Comparison of ENCODE assay signal across 16 mouse cellular contexts in the genomic region with DNA sequence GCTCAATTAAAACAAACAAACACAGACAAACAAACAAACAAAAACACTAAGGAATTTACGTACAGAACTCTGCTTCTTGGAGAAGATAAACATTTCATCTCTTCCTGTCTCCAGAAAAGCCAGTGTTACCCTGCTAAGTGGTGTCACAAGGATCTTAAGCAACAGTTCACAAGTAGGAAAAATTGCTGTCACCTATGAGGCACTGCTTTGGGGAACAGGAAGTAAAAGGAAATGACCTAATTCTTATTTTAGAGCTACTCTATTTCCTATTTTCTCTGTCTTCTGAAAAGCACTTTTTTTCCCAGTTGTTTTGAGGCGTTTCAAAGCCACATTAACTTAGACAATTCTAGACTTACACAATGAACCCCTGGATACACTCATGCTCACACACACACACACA. TPM values are rescaled to one million over a fixed set of nuclear protein-coding genes. Genes with fewer than 3 reads are reported as not detected.
A peak's percentile ranks its signal among the peaks of the same experiment; 100 is the strongest.
DNase-seq lines count a peak whose midpoint lies in the region; ATAC-seq and TF ChIP-seq lines count a peak whose summit lies in the region.
"Had no signal": no experiment of that assay in that cellular context is flagged by ENCODE, and none has a peak within 500 bp of the region (broad histone marks: within the 10 kb centered on the region; RNA-seq: fewer than 3 reads in every experiment).

No protein-coding gene starts in this region.

- H3K4me1 ChIP-seq in heart, embryonic 13.5 days: peaks cover 13% of the 10 kb centered on the region
- 0 out of 2 replicates have a peak, but pooled peaks cover 2% of the 10 kb centered on the region for H3K4me1 ChIP-seq in lung, adult 2 months (ENCODE audit: control insufficient read depth, insufficient read depth, low read length)
- H3K4me1 ChIP-seq: embryonic facial prominence, embryonic 13.5 days; forebrain, embryonic 12.5 days; hindbrain, embryonic 10.5 days had no signal

- H3K27me3 ChIP-seq in heart, embryonic 13.5 days (replicated peaks): no peaks in the 10 kb centered on the region
- no peaks in the 10 kb centered on the region for H3K27me3 ChIP-seq in splenic B cell, adult 2 months (ENCODE audit: control insufficient read depth, insufficient read depth, low read length, poor library complexity, severe bottlenecking)
- H3K27me3 ChIP-seq: embryonic facial prominence, embryonic 13.5 days; forebrain, embryonic 12.5 days had no signal

- no peak for DNase-seq in heart, postnatal 4 days
- peak; percentile 52 for DNase-seq in lung, postnatal 25 days (ENCODE audit: low spot score)
- no peak for DNase-seq in lung, adult 2 months
- DNase-seq in splenic B cell, adult 2 months (ENCODE audit: low read depth, low spot score): peak; percentile 80
- no peak for DNase-seq in adrenal gland, adult 18-20 months (ENCODE audit: low spot score in 2 of 2)
- no peak for DNase-seq in thymus, adult 18-20 months
- DNase-seq: cerebellum, postnatal 25 days; gastrocnemius, adult 2 months had no signal

- peak overlapping the region; percentile 65 for H3K27ac ChIP-seq in heart, embryonic 13.5 days (replicated peaks)
- H3K27ac ChIP-seq: embryonic facial prominence, embryonic 13.5 days; forebrain, embryonic 12.5 days; gastrocnemius, adult 2 months; hindbrain, embryonic 10.5 days; layer of hippocampus, adult 2 months; liver, embryonic 14.5 days had no signal

- H3K9ac ChIP-seq in heart, embryonic 13.5 days: no peak overlapping the region
- H3K9ac ChIP-seq: embryonic facial prominence, embryonic 13.5 days; forebrain, embryonic 12.5 days; liver, embryonic 14.5 days had no signal

- no peak for TF ChIP-seq CTCF in lung, adult 2 months (IDR thresholded peaks at IDR 0.05; ENCODE audit: insufficient read depth, low read length)

- TF ChIP-seq POLR2A in lung, adult 2 months (IDR thresholded peaks at IDR 0.05; ENCODE audit: borderline replicate concordance, extremely low read depth, low read depth, low read length): no peak

- no peak for ATAC-seq in heart, embryonic 13.5 days (ENCODE audit: extremely low read depth, insufficient number of reproducible peaks, low FRiP score, low TSS enrichment)
- ATAC-seq in granulocyte monocyte progenitor cell, adult 5-6 weeks (replicated peaks; ENCODE audit: poor library complexity, severe bottlenecking): peak; percentile 40
- ATAC-seq: intestine, postnatal 0 days had no signal

- H3K4me2 ChIP-seq in heart, embryonic 13.5 days: no peak overlapping the region
- H3K4me2 ChIP-seq: embryonic facial prominence, embryonic 13.5 days; forebrain, embryonic 12.5 days had no signal

- H3K9me3 ChIP-seq in heart, embryonic 13.5 days: no peaks in the 10 kb centered on the region
- H3K9me3 ChIP-seq: embryonic facial prominence, embryonic 13.5 days; forebrain, embryonic 12.5 days; hindbrain, embryonic 10.5 days had no signal

- no peaks in the 10 kb centered on the region for H3K36me3 ChIP-seq in heart, embryonic 13.5 days
- H3K36me3 ChIP-seq in splenic B cell, adult 2 months (ENCODE audit: control insufficient read depth, insufficient read depth, low read length, poor library complexity, severe bottlenecking): no peaks in the 10 kb centered on the region
- H3K36me3 ChIP-seq: embryonic facial prominence, embryonic 13.5 days; forebrain, embryonic 12.5 days; hindbrain, embryonic 10.5 days had no signal

- H3K4me3 ChIP-seq in heart, embryonic 13.5 days: no peak overlapping the region
- no peak overlapping the region for H3K4me3 ChIP-seq in lung, adult 2 months (replicated peaks; ENCODE audit: extremely low read depth, low read depth, low read length)
- H3K4me3 ChIP-seq: embryonic facial prominence, embryonic 13.5 days; forebrain, embryonic 12.5 days; gastrocnemius, adult 2 months; hindbrain, embryonic 10.5 days; layer of hippocampus, adult 2 months had no signal

- WGBS in heart, embryonic 13.5 days: 63% methylated on average over 2 of the region's 2 CpGs
- 32% methylated on average over 2 of the region's 2 CpGs for WGBS in lung, adult 2 months

RNA-seq across cellular contexts. Expression of a gene that starts 12.6 kb away (rescaled TPM):
- polyA plus RNA-seq in heart, embryonic 13.5 days (2015; fragmentation: Nextera tagmentation; extraction: Ambion mirVana): 57.3 and 62.7 TPM in 2 replicates
- total RNA-seq in heart, postnatal 4 days (2021): 100 to 1,000 TPM; 112 to 141 TPM
- 10.9 and 15.5 TPM in 2 replicates for polyA plus RNA-seq in lung, adult 2 months (2012; rRNA removed)
- 15.5 and 23.1 TPM in 2 replicates for total RNA-seq in granulocyte monocyte progenitor cell, adult 5-6 weeks (2014; fragmentation: Nextera tagmentation)
- total RNA-seq in granulocyte monocyte progenitor cell, adult 5-6 weeks (2017): 30.4 and 37.6 TPM in 2 replicates
- 10 to 100 TPM; 20.9 to 47.3 TPM for total RNA-seq in adrenal gland, adult 18-20 months (2021)

Comparison
In these comparisons a context has a peak if more than half of its experiments do, and no peak if none do; other contexts are left out.
1. DNase-seq: peak in lung, postnatal 25 days (single experiment) and splenic B cell, adult 2 months (single experiment); none in heart, postnatal 4 days (single experiment), lung, adult 2 months (single experiment), adrenal gland, adult 18-20 months (0 of 2) and thymus, adult 18-20 months (0 of 2).